In genomic region chr12:77949474-77950017, GRCm38 (mm10) we compare ENCODE assay signal across 8 mouse cellular contexts.
DNase-seq lines count a peak whose midpoint lies in the region; ATAC-seq and TF ChIP-seq lines count a peak whose summit lies in the region.

No protein-coding gene starts in this region.

- TF ChIP-seq POLR2A in cerebellum, adult 2 months (IDR thresholded peaks at IDR 0.05; ENCODE audit: borderline replicate concordance, insufficient read depth, low read length) = no peak
- TF ChIP-seq POLR2A in brain, embryonic 14.5 days (IDR thresholded peaks at IDR 0.05; ENCODE audit: borderline replicate concordance, extremely low read depth, insufficient read depth, insufficient read length, poor library complexity, severe bottlenecking) = no peak
- no peak for TF ChIP-seq POLR2A in myocyte (IDR thresholded peaks at IDR 0.05; ENCODE audit: insufficient read length, low read depth)

- no peak for TF ChIP-seq CTCF in cerebellum, adult 2 months (IDR thresholded peaks at IDR 0.05; ENCODE audit: borderline replicate concordance, insufficient read depth, low read depth, low read length)
- no peak for TF ChIP-seq CTCF in brain, embryonic 14.5 days (IDR thresholded peaks at IDR 0.05; ENCODE audit: borderline replicate concordance, extremely low read depth, insufficient read depth, insufficient read length)

- peak overlapping the region; percentile 48 for H3K4me2 ChIP-seq in liver, embryonic 11.5 days
- H3K4me2 ChIP-seq in myocyte (ENCODE audit: low read depth) = peak overlapping the region; percentile 55

- H3ac ChIP-seq in myocyte (ENCODE audit: control insufficient read depth, insufficient read length) = no peak overlapping the region

- peak overlapping the region; percentile 36 for H3K4me3 ChIP-seq in cerebellum, adult 2 months (replicated peaks; ENCODE audit: insufficient read depth, low read depth, low read length)
- H3K4me3 ChIP-seq in liver, embryonic 11.5 days (ENCODE audit: low read depth, low read length) = no peak overlapping the region
- no peak overlapping the region for H3K4me3 ChIP-seq in myocyte

- no peaks in the 10 kb centered on the region for H3K9me3 ChIP-seq in liver, embryonic 11.5 days (ENCODE audit: control insufficient read depth, low read length)

- H3K27me3 ChIP-seq in cerebellum, adult 2 months (ENCODE audit: control insufficient read depth, insufficient read depth, low read length) = no peaks in the 10 kb centered on the region
- no peaks in the 10 kb centered on the region for H3K27me3 ChIP-seq in liver, embryonic 11.5 days (replicated peaks; ENCODE audit: control insufficient read depth, insufficient read depth, low read length)
- H3K27me3 ChIP-seq in myocyte (ENCODE audit: control insufficient read depth, insufficient read depth, insufficient read length) = no peaks in the 10 kb centered on the region

- no peak overlapping the region for H3K9ac ChIP-seq in liver, embryonic 11.5 days (ENCODE audit: low read depth, low read length)

- WGBS in cerebellum, adult 2 months = 10% methylated on average over 16 of the region's 16 CpGs
- WGBS in liver, embryonic 11.5 days = 35% methylated on average over 16 of the region's 16 CpGs

- 0 out of 2 replicates have a peak, but pooled peaks have one; percentile 10 for ATAC-seq in liver, embryonic 11.5 days (replicated peaks; ENCODE audit: low FRiP score)

- no peaks in the 10 kb centered on the region for H3K79me2 ChIP-seq in myocyte (ENCODE audit: control insufficient read depth, insufficient read depth)

- peak; percentile 9 for DNase-seq in cerebellum, adult 2 months
- DNase-seq in cerebellum, adult 11-12 months = no peak
- peak; percentile 93 for DNase-seq in brain, embryonic 14.5 days (ENCODE audit: low read depth)
- peak; percentile 11 for DNase-seq in heart, postnatal 4 days
- peak; percentile 43 to 59 for DNase-seq in kidney, postnatal 4 days
- peak; percentile 37 for DNase-seq in liver, embryonic 11.5 days (ENCODE audit: low spot score)
- peak; percentile 54 for DNase-seq in thymus, postnatal 25 days

- H3K4me1 ChIP-seq in cerebellum, adult 2 months (ENCODE audit: control insufficient read depth, insufficient read depth, low read length) = no peaks in the 10 kb centered on the region
- no peaks in the 10 kb centered on the region for H3K4me1 ChIP-seq in liver, embryonic 11.5 days (replicated peaks; ENCODE audit: control insufficient read depth, insufficient read depth, low read length)

- H3K36me3 ChIP-seq in liver, embryonic 11.5 days (ENCODE audit: control insufficient read depth, insufficient read depth, low read length) = no peaks in the 10 kb centered on the region
- no peaks in the 10 kb centered on the region for H3K36me3 ChIP-seq in myocyte (ENCODE audit: control insufficient read depth, insufficient read depth)

- no peak overlapping the region for H3K27ac ChIP-seq in cerebellum, adult 2 months (ENCODE audit: insufficient read depth, low read length)
- H3K27ac ChIP-seq in liver, embryonic 11.5 days (ENCODE audit: low read depth, low read length) = no peak overlapping the region

TF ChIP-seq in myocyte, 11 proteins besides CTCF, POLR2A, EP300 and RAD21:
- TF ChIP-seq POLR2AphosphoS2 (IDR thresholded peaks at IDR 0.05; ENCODE audit: insufficient read length, low read depth) (no peak), SRF (IDR thresholded peaks at IDR 0.05; ENCODE audit: control insufficient read depth, insufficient read length, low read depth) (no peak), TCF3 (IDR thresholded peaks at IDR 0.05; ENCODE audit: insufficient read length, low read depth) (no peak), MYOD1 (IDR thresholded peaks at IDR 0.05; ENCODE audit: control insufficient read depth in 1 of 3, insufficient read length in 2 of 3, low read depth in 2 of 3) (no peak), USF1 (IDR thresholded peaks at IDR 0.05; ENCODE audit: low read depth) (no peak), MAX (IDR thresholded peaks at IDR 0.05; ENCODE audit: low read depth) (no peak), TCF12 (IDR thresholded peaks at IDR 0.05; ENCODE audit: insufficient read depth, poor library complexity, severe bottlenecking) (no peak), MYOG (IDR thresholded peaks at IDR 0.05; ENCODE audit: control insufficient read depth in 1 of 3, insufficient read depth in 1 of 3, insufficient read length in 2 of 3, low read depth in 2 of 3) (no peak), E2F4 (IDR thresholded peaks at IDR 0.05; ENCODE audit: insufficient read depth) (no peak), CEBPB (IDR thresholded peaks at IDR 0.05; ENCODE audit: insufficient read depth, poor library complexity, severe bottlenecking) (no peak), REST (IDR thresholded peaks at IDR 0.05; ENCODE audit: insufficient read depth, insufficient read length) (no peak)
